Mouse (Mus musculus): Measurements from ENCODE around the gene Large1. TPM values are rescaled to one million over a fixed set of nuclear protein-coding genes. Genes with fewer than 3 reads are reported as not detected.

Gene Large1
- polyA plus RNA-seq (2015; fragmentation: Nextera tagmentation; extraction: Ambion mirVana), result 6.9 and 7.0 TPM in 2 replicates

GRCm38 (mm10) chr8:73353108-73353793, at the start of gene Large1:
Gene Large1 (minus strand): TSS chr8:73353540.

Small RNA genes within 50 kb of the gene (microRNA-seq; reads per million reads assigned to microRNA genes)
- 2.2 reads per million for gene Mir28b
